Mouse (Mus musculus): ENCODE data around the gene Dcbld2.

Dcbld2 gene

DNA sequence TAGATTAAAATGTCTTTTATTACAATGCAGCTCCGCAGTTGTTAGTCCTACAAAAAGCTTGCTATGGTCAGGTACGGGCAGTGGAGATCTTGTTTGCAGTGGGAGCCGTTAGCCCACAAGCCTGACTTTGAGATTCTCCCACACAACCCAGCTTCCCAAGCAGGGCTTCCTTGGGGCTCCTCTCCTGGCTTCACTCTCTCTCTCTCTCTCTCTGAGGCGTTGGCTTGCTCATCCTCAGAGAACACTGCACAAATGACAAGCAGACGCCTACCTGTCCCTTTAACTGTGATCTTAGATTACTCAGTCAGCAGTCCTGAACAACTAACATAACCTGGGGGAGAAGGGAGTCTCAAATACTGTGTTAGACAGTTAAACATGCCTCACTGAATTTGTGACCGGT lies 79.6 kb downstream of the Dcbld2 start:
- no peak for DNase-seq (ENCODE audit: low read depth, low spot score)

DNA sequence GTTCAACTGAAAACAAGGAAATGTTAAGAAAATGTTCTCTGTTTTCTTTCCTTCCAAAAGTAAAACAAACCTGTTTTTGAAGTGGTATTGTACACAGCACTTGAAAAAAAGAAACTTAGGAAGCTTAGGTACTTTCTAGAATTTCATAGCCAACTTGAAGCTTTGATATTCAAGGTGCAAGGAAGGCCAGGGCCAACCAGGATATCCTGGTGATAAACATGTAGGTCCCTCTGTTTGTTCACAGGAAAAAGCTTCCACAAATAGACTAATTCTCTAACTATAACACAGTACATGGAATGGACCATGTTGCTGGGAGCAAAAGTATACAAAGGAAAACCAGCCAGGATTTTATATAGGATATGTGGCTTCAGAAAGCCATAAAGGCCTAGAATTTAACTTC lies 88.5 kb downstream of the Dcbld2 start:
- no peak for DNase-seq (ENCODE audit: low read depth, low spot score)

DNA sequence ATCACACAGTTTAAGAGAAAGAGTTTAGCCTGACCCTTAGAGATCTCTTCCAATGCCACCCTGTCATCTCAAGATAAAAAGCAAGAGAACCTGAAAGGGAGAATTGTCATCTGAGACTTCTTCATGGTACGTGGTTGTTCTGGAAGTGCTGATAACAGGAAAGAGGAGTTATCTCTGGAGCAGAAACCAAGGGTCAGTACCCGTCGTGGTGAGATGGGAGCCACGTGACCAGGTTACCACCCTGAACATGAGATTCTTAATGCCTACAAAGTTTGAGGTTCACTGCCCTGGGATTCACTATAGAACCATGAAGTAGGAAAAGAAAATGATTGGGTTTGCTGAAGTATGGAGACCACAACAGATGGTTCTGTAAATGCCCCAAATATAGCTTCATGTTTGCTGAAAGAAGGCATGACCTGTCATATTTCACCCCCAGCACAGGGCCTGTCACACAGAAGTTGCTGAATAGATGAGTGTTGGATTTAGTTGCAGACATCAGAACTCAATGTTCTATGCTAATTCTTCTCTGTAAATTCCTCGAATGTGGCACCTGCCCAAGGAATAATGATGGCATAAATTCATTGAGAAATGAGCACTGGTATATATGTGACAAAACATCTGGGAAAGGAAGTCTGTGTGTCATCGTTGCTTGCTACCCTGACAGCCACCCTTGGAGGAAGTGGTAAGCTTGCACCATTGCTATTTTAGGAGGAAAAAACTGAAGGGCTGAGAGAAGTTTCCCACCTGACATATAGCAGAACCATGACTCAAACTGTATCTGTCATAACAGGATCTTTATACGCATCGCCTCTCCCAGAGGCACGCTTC lies 89.9 kb downstream of the Dcbld2 start:
- DNase-seq (ENCODE audit: low read depth, low spot score) = no peak

DNA sequence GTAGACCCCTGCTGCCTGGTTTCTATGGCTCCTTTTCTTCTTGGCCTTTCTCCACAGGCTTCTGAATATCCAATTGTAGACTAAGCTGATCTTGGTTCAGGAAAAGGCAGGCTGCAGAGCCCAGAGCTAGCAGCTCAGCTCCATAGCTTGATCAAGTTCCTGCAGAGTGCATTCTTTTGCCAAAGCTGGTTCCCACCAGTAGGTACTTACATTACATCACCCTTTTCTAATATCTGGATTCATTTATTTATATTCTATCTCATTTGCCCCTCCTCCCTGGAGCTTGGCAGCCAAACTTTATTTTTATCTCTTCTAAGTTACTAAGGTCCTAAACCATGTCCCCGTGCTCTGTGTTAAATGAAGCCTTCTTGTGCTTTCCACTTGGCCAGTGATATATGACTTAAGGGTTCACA lies 90.9 kb downstream of the Dcbld2 start:
- DNase-seq (ENCODE audit: low read depth, low spot score) = no peak

DNA sequence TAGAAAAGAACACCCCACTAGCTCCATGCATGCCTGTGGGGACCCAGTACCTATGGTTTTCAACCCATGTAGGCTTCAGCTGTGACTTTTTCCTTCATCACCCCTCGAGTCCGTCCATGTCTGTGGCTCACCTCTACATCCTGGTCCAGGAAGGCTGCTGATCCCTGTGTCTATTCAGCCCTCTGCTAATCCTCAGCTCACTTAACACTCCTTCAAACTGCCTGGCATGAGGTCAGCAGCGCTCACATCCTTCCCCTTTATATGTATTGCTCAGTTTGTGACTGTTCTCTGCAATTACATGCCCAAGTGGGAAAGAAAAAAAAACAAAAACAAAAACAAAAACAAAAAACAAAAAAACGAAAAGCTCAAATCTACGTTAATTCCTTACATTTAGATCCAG lies 91.4 kb downstream of the Dcbld2 start:
- no peak for DNase-seq (ENCODE audit: low read depth, low spot score)

DNA sequence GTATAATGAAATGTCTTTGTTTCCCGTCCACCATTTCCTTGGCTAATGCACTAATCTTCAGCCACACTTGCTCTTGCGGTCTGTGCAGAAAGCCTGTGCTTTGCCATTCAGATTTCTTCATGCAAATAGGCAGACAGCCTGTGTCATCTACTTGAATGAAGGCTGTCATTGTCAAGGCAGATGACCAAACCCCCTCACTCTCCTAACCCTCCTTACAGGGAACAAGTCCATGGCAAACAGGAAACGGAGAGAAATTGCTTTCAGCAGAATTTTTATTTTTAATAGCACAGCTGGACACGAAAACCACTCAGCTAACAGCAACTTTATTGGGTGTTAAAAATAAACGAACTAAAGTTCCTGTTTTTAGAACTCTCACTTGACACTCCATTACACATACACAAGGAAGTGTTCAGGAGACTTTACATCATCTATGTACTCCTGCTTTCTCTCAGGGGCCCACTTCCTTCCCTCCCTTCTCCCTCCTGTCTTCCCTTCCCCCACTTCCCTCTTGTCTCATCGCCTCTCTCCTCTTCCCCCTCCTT lies 93.6 kb downstream of the Dcbld2 start:
- no peak for DNase-seq (ENCODE audit: low read depth, low spot score)

DNA sequence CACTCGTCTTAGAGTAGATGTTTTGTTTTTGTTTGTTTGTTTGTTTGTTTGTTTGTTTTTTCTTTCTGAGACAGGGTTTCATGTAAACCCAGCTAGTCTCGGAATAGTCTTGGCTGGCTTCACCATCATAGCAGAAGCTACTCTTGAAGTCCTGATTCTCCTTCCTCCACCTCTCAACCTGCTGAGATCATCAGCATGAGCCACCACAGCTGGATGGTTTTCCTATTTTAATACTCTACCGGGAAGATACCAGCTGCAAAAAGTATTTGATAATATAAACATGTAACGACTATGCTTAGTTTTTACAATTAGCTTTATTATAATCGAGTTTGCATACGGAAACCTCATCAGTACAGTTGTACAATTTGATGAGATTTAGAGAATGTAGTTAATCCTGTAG lies 94.3 kb downstream of the Dcbld2 start:
- DNase-seq (ENCODE audit: low read depth, low spot score) = no peak

DNA sequence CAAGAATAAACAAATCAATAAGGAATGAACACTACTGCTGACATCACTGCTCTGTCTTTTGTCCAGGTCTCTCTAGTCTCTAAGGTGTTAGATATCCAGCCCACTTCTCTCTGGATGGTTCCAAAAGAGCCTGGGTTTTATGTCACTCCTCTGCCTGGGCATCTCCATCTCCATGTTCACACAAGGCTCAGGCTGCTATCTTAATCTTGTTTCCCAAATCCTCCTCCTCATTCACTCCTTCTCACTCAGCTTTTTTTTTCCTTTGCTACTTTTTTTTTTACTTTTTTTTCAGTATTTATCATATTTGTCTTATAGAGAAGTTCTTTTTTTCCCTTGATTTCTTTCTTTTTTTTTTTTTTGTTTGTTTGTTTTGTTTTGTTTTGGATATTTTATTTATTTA lies 96.7 kb downstream of the Dcbld2 start:
- DNase-seq (ENCODE audit: low read depth, low spot score) = no peak

DNA sequence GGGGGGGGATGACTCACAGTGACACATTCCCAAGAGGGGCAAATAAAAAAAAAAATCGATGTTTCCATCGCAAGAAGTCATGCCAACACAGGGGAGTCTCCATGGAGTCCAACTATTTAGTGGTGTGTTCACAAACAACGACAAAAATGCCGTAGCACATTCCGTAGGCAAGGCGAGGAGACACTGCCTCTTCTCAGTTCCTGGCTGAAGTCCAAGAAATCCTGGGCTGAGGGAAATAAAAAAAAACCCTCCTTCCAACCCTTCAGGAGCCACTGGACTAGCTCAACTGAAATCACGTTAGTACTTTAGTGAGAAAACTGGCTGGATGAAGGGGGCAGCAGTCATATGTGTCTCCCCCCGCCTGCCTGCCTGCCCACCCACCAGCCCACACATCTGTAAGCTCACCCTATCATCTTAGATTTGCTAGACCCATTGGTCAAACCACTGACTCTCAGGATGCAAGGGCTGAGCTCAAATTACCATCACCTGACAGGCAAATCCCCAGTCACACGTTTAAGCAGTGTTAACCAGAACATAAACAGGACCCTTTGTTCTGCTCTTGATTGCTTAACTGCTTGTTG lies 104.0 kb downstream of the Dcbld2 start:
- DNase-seq (ENCODE audit: low read depth, low spot score) = no peak

DNA sequence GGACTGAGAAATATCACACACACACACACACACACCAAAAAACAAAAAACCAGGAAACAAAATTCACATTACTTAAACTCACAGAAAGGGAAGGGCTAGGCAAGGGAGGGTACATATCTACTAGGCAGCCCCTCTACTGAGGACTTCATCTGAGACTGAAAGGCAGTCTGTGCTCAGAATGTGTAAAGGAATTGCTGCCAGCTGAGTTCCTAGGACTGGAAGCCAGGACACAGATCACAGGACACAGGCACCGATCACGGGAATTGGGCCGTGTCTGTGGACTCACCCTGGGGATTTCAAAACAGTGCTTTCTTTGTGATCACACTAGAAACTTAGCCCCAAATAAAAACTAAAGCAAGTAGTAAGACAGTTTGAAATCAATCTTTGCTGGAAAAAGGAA lies 104.6 kb downstream of the Dcbld2 start:
- no peak for DNase-seq (ENCODE audit: low read depth, low spot score)

DNA sequence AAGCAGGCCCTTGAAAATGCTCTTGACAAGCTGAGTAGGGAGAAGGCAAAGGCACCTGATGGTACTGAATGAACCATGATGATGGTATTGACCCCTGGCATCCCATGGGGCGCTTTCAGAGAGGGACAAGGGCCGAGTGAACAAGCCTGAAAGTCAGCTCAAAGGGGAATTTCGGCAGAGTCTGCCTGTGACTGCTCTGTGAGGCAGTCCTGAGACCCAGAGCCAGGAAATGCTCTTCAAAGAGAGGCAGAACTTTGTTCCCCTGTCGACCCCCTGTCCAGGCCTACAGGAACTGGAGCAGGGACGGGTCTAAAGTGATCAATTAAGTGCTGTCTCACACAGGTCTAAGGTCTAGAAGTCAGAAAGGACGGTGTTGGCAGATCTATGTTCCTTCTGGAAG lies 105.5 kb downstream of the Dcbld2 start:
- DNase-seq (ENCODE audit: low read depth, low spot score) = no peak

DNA sequence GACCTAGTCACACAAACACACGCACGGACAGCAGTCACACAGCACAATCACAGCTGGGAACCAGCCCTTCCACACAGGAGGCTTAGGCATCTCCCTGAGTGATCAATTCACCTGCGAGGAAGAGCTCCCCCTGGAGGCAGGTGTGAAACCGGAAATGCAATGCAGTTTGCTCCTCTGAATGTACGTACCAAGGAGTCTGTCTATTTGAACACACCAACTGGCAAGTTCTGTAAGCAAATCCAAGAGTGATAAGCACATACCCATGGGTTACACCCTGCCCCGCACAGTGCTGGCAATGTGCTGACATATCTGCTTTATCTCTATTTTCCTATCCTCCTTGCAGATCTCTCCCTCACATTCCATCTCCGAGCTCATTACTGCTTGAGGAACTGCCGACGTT lies 106.3 kb downstream of the Dcbld2 start:
- no peak for DNase-seq (ENCODE audit: low read depth, low spot score)

DNA sequence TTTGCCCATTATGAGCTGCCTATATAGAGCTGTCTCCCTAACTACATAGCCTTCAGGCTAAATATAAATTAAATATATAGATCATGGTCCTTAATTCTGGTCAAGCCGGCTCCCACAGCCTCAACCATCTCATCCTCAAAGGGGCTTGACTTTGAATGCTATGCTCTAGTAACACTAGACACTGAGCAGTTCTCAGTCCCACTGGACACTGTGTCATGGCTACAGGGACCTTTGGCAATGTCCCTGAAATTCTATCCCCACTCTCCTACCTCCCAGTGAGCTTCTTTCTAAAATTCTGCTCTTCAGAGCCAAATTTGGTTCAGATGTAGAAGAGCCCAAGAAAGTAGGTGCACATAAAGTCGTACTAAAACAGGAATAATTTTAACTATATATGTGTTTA lies 107.9 kb downstream of the Dcbld2 start:
- DNase-seq (ENCODE audit: low read depth, low spot score) = no peak

DNA sequence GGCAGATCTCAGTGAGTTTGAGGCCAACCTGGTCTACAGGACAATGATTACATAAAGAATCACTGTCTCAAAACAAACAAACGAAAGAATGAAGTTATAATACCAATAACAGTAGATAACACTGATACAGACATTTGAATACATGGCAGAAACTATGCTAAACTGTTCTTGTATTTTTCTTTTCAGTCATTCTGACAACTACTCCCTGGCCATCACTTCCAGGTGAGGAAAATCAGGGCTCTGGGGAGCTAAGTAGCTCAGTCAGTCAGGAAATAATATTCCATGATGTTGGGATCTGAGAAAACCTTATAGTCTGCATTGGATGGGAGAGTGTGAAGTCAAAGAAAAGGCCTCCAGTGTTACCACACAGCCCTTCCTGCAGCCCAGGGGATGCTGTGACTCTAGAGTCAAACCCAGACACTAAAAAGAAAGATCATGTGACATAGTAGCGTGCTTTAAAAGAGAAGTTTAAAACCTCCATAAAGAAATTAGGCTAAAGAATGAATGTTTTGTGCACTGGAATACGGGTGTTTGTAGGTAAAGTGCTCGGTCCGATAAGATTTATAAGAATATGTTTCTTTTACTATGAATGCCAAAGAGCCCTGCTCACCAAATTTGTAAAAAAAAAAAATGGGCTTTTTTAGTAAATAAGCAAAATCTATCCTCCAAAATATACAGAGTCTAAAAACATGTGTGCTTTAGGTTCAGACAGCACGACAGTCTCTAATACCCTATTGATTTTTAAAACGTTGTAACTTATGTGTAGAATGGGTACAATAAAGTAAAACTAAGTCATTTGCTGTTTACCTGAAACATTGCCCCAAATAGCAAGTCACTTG lies 108.9 kb downstream of the Dcbld2 start:
- DNase-seq (ENCODE audit: low read depth, low spot score) = no peak
